Mouse (Mus musculus) limb, embryonic 14.5 days (tissue): Measurements from ENCODE around the gene Slc27a1. TPM values are rescaled to one million over a fixed set of nuclear protein-coding genes. Genes with fewer than 3 reads are reported as not detected.

Experiments
- ATAC-seq: fragments of 200-750 bp; cut with Nextera tagmentation; 2 replicates; pipeline ENCODE4 v1.8.0; 2017; ENCODE audit warnings: low read depth, moderate number of reproducible peaks, moderate TSS enrichment; ENCODE audit not compliant: low FRiP score
- DNase-seq: peaks from one replicate; pipeline ENCODE4 v3.0.0-alpha.2; 2015; ENCODE audit warnings: low spot score
- H3K27ac ChIP-seq: fragments of 300-500 bp; sonication (generic); replicated peaks from 2 replicates; pipeline ENCODE4 v1.5.1; 2014; ENCODE audit warnings: low read depth, mild to moderate bottlenecking, low read length, moderate library complexity, mixed read lengths
- H3K27me3 ChIP-seq: fragments of 300-500 bp; sonication (generic); 2 replicates; pipeline ENCODE4 v1.6.1; 2014; ENCODE audit warnings: low read length, mixed read lengths; ENCODE audit not compliant: control insufficient read depth, insufficient read depth
- H3K36me3 ChIP-seq: fragments of 300-500 bp; sonication (generic); 2 replicates; pipeline ENCODE4 v1.6.1; 2014; ENCODE audit warnings: mild to moderate bottlenecking, low read length, moderate library complexity, mixed read lengths; ENCODE audit not compliant: control insufficient read depth, insufficient read depth
- H3K4me1 ChIP-seq: fragments of 300-500 bp; sonication (generic); 2 replicates; pipeline ENCODE4 v1.6.1; 2014; ENCODE audit warnings: antibody characterized with exemption, low read length, mixed read lengths; ENCODE audit not compliant: control insufficient read depth, insufficient read depth
- H3K4me2 ChIP-seq: fragments of 300-500 bp; sonication (generic); replicated peaks from 2 replicates; pipeline ENCODE4 v1.6.1; 2014; ENCODE audit warnings: low read depth, mild to moderate bottlenecking, low read length, moderate library complexity; ENCODE audit not compliant: severe bottlenecking
- H3K4me3 ChIP-seq: fragments of 300-500 bp; sonication (generic); replicated peaks from 2 replicates; pipeline ENCODE4 v1.5.1; 2014; ENCODE audit warnings: low read length
- H3K9ac ChIP-seq: fragments of 300-500 bp; sonication (generic); 2 replicates; pipeline ENCODE4 v1.6.1; 2014; ENCODE audit warnings: mild to moderate bottlenecking, low read depth, low read length, moderate library complexity; ENCODE audit not compliant: severe bottlenecking
- H3K9me3 ChIP-seq: fragments of 300-500 bp; sonication (generic); 2 replicates; pipeline ENCODE4 v1.6.1; 2016; ENCODE audit warnings: low read length; ENCODE audit not compliant: control insufficient read depth
- POLR2A ChIP-seq: fragments of 200-500 bp; IDR thresholded peaks from 2 replicates; pipeline ENCODE4 v1.8.0; 2012; ENCODE audit warnings: inconsistent platforms, mild to moderate bottlenecking, moderate library complexity, borderline replicate concordance; ENCODE audit not compliant: insufficient read depth, insufficient read length; ENCODE audit errors: extremely low read depth
- WGBS: fragments of 180-500 bp; shearing (Covaris S2); extraction: QIAGEN DNeasy Blood & Tissue Kit; methylation state at CpG from one replicate; pipeline ENCODE4 v1.1.7; 2014; 5-methylcytosine and 5-hydroxymethylcytosine counted together
- polyA plus RNA-seq, 2 experiments: library from polyadenylated mRNA; depleted of rRNA in 1 of 2; stranded (reverse) in 1 of 2; unstranded in 1 of 2; fragments of >200 nt; fragmentation: Nextera tagmentation in 1 of 2; extraction: Ambion mirVana in 1 of 2; gene quantifications; 2 replicates each; pipeline versions ENCODE4 v1.2.1 to v1.2.3; 2012 to 2014

Gene Slc27a1
- polyA plus RNA-seq, 2 experiments: 24.3 to 87.8 TPM

- no peak within 1 kb of the TSS for H3K27ac ChIP-seq
- WGBS: 65% methylated on average over 3 of the region's 3 CpGs
Measured at GRCm38 (mm10) chr8:71597451-71597850, 28.8 kb downstream of the Slc27a1 start, which contains the start of gene Fam129c. Gene Fam129c (plus strand): TSS chr8:71597648.

DNA sequence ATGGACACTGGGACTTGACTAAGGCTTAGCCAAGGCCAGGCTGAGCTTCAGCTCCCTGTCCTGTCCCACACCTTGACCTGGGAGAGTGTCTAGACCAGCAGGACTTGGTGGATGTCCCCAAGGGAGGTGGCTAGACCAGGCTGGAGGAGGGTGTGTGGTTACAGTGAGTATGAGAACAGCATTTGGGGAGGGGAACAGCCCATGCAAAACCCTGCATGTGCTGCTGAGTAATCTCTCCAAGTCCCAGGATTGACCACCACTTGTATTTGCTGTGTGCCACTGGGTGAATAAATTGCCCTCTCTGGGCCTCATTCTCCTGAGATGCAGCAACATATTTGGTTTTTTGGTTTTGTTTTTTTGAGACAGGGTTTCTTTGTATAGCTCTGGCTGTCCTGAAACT lies 29.7 kb downstream of the Slc27a1 start:
- no peaks in the 10 kb centered on the region for H3K36me3 ChIP-seq
- H3K27ac ChIP-seq: no peak overlapping the region
- DNase-seq (no peak), ATAC-seq (no peak)
- H3K9ac ChIP-seq: no peak overlapping the region
- H3K4me2 ChIP-seq: no peak overlapping the region
- TF ChIP-seq POLR2A: no peak
- no peaks in the 10 kb centered on the region for H3K9me3 ChIP-seq
- peaks cover 8% of the 10 kb centered on the region for H3K4me1 ChIP-seq
- no peak overlapping the region for H3K4me3 ChIP-seq
- H3K27me3 ChIP-seq: peaks cover 17% of the 10 kb centered on the region

More at GRCm38 (mm10) chr8:71597451-71597850, 28.8 kb downstream of the Slc27a1 start, which contains the start of gene Fam129c:
- ATAC-seq: no peak
- Histone ChIP-seq H3K9me3 (no peaks in the 10 kb centered on the region), H3K9ac (no peak within 1 kb of the TSS), H3K27me3 (peaks cover 12% of the 10 kb centered on the region), H3K4me3 (no peak within 1 kb of the TSS), H3K4me2 (no peak within 1 kb of the TSS), H3K4me1 (peaks cover 8% of the 10 kb centered on the region), H3K36me3 (no peaks in the 10 kb centered on the region)
- DNase-seq: no peak
- TF ChIP-seq POLR2A: no peak

DNA sequence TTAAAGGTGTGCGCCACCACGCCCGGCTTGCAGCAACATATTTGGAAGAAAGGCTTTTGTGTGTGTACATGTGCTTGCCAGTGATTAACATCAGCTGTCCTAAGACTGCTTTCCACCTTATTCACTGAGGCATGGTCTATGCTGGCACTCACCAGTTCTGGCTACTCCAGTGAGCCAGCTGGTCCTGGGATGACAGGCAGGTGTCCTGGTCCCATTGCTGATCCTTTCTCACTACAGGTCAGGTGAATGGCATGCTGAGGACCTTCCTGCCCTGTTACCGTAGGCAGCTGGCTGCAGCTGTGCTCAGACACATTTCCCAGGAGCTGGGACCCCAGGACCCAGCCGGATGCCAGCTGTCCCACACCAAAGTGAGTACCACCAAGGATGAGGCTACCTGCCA lies 30.2 kb downstream of the Slc27a1 start:
- peaks cover 9% of the 10 kb centered on the region; the same call in 1 of the 2 replicates for H3K4me1 ChIP-seq
- H3K36me3 ChIP-seq: no peaks in the 10 kb centered on the region
- DNase-seq (no peak), ATAC-seq (no peak)
- H3K27ac ChIP-seq: no peak overlapping the region
- TF ChIP-seq POLR2A: no peak
- H3K27me3 ChIP-seq: peaks cover 17% of the 10 kb centered on the region
- H3K9me3 ChIP-seq: no peaks in the 10 kb centered on the region
- H3K4me3 ChIP-seq: no peak overlapping the region
- no peak overlapping the region for H3K9ac ChIP-seq
- 91% methylated on average over 5 of the region's 5 CpGs for WGBS
- no peak overlapping the region for H3K4me2 ChIP-seq

GRCm38 (mm10) chr8:71601939-71602665 lies 33.4 kb downstream of the Slc27a1 start:
- TF ChIP-seq POLR2A: no peak
- DNase-seq (no peak), ATAC-seq (peak; percentile 7; the same call in 1 of the 2 replicates)
- peak overlapping the region; percentile 46 for H3K9ac ChIP-seq
- WGBS: 3% methylated on average over 61 of the region's 65 CpGs
- no peaks in the 10 kb centered on the region for H3K36me3 ChIP-seq
- no peaks in the 10 kb centered on the region for H3K9me3 ChIP-seq
- peak overlapping the region; percentile 74 for H3K4me2 ChIP-seq
- H3K4me3 ChIP-seq: peak overlapping the region; percentile 40
- peaks cover 17% of the 10 kb centered on the region for H3K27me3 ChIP-seq
- H3K27ac ChIP-seq: no peak overlapping the region
- H3K4me1 ChIP-seq: peaks cover 9% of the 10 kb centered on the region; the same call in 1 of the 2 replicates

DNA sequence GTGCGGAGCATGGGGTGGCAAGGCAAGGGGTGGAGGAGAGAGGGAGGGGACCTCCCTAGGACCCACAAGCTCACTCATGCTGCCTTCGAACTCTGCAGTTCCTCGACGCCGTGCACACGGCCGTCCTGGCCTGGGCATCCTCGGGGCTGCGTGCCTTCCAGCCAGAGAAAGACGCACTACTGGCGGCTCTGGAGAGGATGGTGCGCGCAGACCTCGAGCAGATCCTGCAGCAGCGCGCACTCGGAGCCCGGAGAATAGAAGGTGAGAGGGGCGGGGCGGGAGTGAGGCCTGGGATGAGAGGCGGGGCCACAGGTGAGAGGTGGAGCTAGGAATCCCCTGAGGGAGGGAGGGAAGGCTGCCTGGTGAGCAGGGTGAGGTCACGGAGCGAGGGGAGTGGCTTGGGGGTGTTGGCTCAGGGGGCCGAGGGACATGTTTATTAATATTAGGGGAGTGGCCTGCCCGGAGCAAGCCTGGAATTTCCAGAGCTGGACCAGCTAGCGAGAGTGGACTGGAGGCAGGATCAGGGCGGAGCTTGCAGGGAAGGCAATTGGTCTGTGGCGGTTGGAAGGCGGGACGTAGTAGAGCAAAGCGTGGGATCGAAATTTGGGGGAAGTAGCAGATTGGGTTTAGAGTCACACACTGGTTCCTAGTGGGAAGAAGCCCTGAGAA lies 34.1 kb downstream of the Slc27a1 start:
- H3K36me3 ChIP-seq: no peaks in the 10 kb centered on the region
- peak overlapping the region; percentile 74 for H3K4me2 ChIP-seq
- ATAC-seq (peak; percentile 78), DNase-seq (peak; percentile 75)
- H3K27me3 ChIP-seq: peaks cover 17% of the 10 kb centered on the region
- TF ChIP-seq POLR2A: no peak
- H3K27ac ChIP-seq: no peak overlapping the region
- peak overlapping the region; percentile 40 for H3K4me3 ChIP-seq
- peak overlapping the region; percentile 46 for H3K9ac ChIP-seq
- WGBS: 1% methylated on average over 31 of the region's 32 CpGs
- no peaks in the 10 kb centered on the region for H3K9me3 ChIP-seq
- peaks cover 9% of the 10 kb centered on the region; the same call in 1 of the 2 replicates for H3K4me1 ChIP-seq
